Mouse (Mus musculus) mouse trophoblast stem cell (cell line): ENCODE measurements around the gene Pde2a.

Experiments used
- in situ Hi-C, 2 experiments: fragments of 300-500 bp; cut with MseI, MboI; formaldehyde crosslinking; loops; 2 replicates in 1 of 2; 3 replicates in 1 of 2; pipeline ENCODE4 v1.15.1; 2025

Gene Pde2a

GRCm38 (mm10) chr7:101421529-101421928 lies at the start of gene Pde2a:
Pde2a (plus strand) TSS chr7:101421691.
- in situ Hi-C loops = no loop called here

- in situ Hi-C loops = no loop called here
Measured at GRCm38 (mm10) chr7:101373082-101373481, 48.4 kb upstream of the Pde2a start.

GRCm38 (mm10) chr7:101374155-101374554 lies 47.3 kb upstream of the Pde2a start:
- in situ Hi-C loops = no loop called here

- in situ Hi-C loops = no loop called here
Measured at GRCm38 (mm10) chr7:101376701-101377340, 44.7 kb upstream of the Pde2a start.

- in situ Hi-C loops = no loop called here
Measured at GRCm38 (mm10) chr7:101377741-101378262, 43.7 kb upstream of the Pde2a start.

- in situ Hi-C loops = no loop called here
Measured at GRCm38 (mm10) chr7:101378285-101378684, 43.2 kb upstream of the Pde2a start.

- in situ Hi-C loops = no loop called here
Measured at GRCm38 (mm10) chr7:101378796-101379465, 42.6 kb upstream of the Pde2a start.

- in situ Hi-C loops = no loop called here
Measured at GRCm38 (mm10) chr7:101379732-101380131, 41.8 kb upstream of the Pde2a start.

- in situ Hi-C loops = no loop called here
Measured at GRCm38 (mm10) chr7:101381512-101381911, 40.0 kb upstream of the Pde2a start.

- in situ Hi-C loops = no loop called here
Measured at GRCm38 (mm10) chr7:101382378-101382777, 39.1 kb upstream of the Pde2a start.

- in situ Hi-C loops = no loop called here
Measured at GRCm38 (mm10) chr7:101383756-101384155, 37.7 kb upstream of the Pde2a start.

- in situ Hi-C loops = no loop called here
Measured at GRCm38 (mm10) chr7:101384931-101385330, 36.6 kb upstream of the Pde2a start.

- in situ Hi-C loops = no loop called here
Measured at GRCm38 (mm10) chr7:101385331-101385733, 36.2 kb upstream of the Pde2a start.

- in situ Hi-C loops = no loop called here
Measured at GRCm38 (mm10) chr7:101385866-101386452, 35.5 kb upstream of the Pde2a start.

- in situ Hi-C loops = no loop called here
Measured at GRCm38 (mm10) chr7:101389256-101389655, 32.2 kb upstream of the Pde2a start.

- in situ Hi-C loops = no loop called here
Measured at GRCm38 (mm10) chr7:101391909-101392479, 29.5 kb upstream of the Pde2a start.

GRCm38 (mm10) chr7:101393015-101393414 lies 28.5 kb upstream of the Pde2a start:
- in situ Hi-C loops = no loop called here

- in situ Hi-C loops = no loop called here
Measured at GRCm38 (mm10) chr7:101393694-101394504, 27.6 kb upstream of the Pde2a start.

GRCm38 (mm10) chr7:101394569-101394968 lies 26.9 kb upstream of the Pde2a start:
- in situ Hi-C loops = no loop called here

- in situ Hi-C loops = no loop called here
Measured at GRCm38 (mm10) chr7:101395471-101395870, 26.0 kb upstream of the Pde2a start.

GRCm38 (mm10) chr7:101397175-101397574 lies 24.3 kb upstream of the Pde2a start:
- in situ Hi-C loops = no loop called here

GRCm38 (mm10) chr7:101401510-101401909 lies 20.0 kb upstream of the Pde2a start:
- in situ Hi-C loops = no loop called here
